Mouse (Mus musculus) heart, embryonic 12.5 days (tissue): Measurements from ENCODE around the gene Morn3. TPM values are rescaled to one million over a fixed set of nuclear protein-coding genes. Genes with fewer than 3 reads are reported as not detected.
"Not testable (repeated sequence)": the region's sequence is repeated elsewhere in the genome, so short reads cannot be mapped to it uniquely, and the experiment has no call there.

Source experiments
- ATAC-seq: fragments of 200-750 bp; cut with Nextera tagmentation; 2 replicates; pipeline ENCODE4 v1.8.0; 2017; ENCODE audit warnings: moderate TSS enrichment, moderate library complexity; ENCODE audit not compliant: insufficient number of reproducible peaks, low FRiP score
- H3K27ac ChIP-seq: fragments of 300-500 bp; sonication (generic); 2 replicates; pipeline ENCODE4 v1.5.1; 2016; ENCODE audit warnings: mild to moderate bottlenecking, moderate library complexity; ENCODE audit not compliant: poor library complexity, severe bottlenecking
- H3K27me3 ChIP-seq: fragments of 300-500 bp; sonication (generic); replicated peaks from 2 replicates; pipeline ENCODE4 v1.6.1; 2016; ENCODE audit warnings: mild to moderate bottlenecking, moderate library complexity
- H3K36me3 ChIP-seq: fragments of 300-500 bp; sonication (generic); 2 replicates; pipeline ENCODE4 v1.6.1; 2016; ENCODE audit warnings: mild to moderate bottlenecking, moderate library complexity
- H3K4me1 ChIP-seq: fragments of 300-500 bp; sonication (generic); replicated peaks from 2 replicates; pipeline ENCODE4 v1.6.1; 2016; ENCODE audit warnings: mild to moderate bottlenecking
- H3K4me2 ChIP-seq: fragments of 300-500 bp; sonication (generic); 2 replicates; pipeline ENCODE4 v1.6.1; 2016; ENCODE audit warnings: mild to moderate bottlenecking, moderate library complexity
- H3K4me3 ChIP-seq: fragments of 300-500 bp; sonication (generic); 2 replicates; pipeline ENCODE4 v1.5.1; 2016; ENCODE audit warnings: mild to moderate bottlenecking
- H3K9ac ChIP-seq: fragments of 300-500 bp; sonication (generic); 2 replicates; pipeline ENCODE4 v1.6.1; 2016; ENCODE audit warnings: mild to moderate bottlenecking, moderate library complexity
- H3K9me3 ChIP-seq: fragments of 300-500 bp; sonication (generic); replicated peaks from 2 replicates; pipeline ENCODE4 v1.6.1; 2016; ENCODE audit warnings: mild to moderate bottlenecking, moderate library complexity
- WGBS: fragments of 180-500 bp; shearing (Covaris S2); methylation state at CpG from one replicate; pipeline ENCODE4 v1.1.7; 2016; 5-methylcytosine and 5-hydroxymethylcytosine counted together
- polyA plus RNA-seq: library from polyadenylated mRNA; unstranded; fragments of >200 nt; fragmentation: Nextera tagmentation; extraction: Ambion mirVana; gene quantifications from 2 replicates; pipeline ENCODE4 v1.2.1, GENCODE M21; 2016

The Morn3 gene
- polyA plus RNA-seq, 1 experiment from 2014 or later = not detected

DNA sequence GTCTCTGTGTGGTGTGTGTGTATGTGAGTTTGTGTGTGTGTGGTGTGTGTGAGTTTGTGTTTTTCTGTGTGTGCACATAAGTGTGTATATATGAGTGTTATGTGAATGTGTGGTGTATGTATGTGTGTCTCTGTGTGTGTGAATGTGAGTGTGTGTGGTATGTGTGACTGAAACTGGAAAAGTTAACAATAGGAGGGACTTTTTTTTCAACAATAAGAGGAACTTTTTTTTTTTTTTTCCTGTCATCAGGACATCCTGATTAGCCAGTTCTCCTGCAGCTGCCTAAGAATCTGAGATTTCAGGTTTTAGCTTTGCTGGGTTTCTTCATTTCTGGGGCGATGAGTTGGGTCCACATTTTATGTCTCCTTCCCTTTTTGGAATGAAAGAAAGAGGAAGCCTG is 32.8 kb upstream of the Morn3 start:
- Histone ChIP-seq H3K4me2 (no peak overlapping the region), H3K4me1 (peaks cover 40% of the 10 kb centered on the region), H3K36me3 (no peaks in the 10 kb centered on the region), H3K27me3 (no peaks in the 10 kb centered on the region), H3K27ac (peak overlapping the region; percentile 49; the same call in 1 of the 2 replicates), H3K9ac (no peak overlapping the region), H3K4me3 (no peak overlapping the region), H3K9me3 (peaks cover 5% of the 10 kb centered on the region; the same call in 1 of the 2 replicates)
- no peak for ATAC-seq
- WGBS = 86% methylated on average over 1 of the region's 1 CpGs

GRCm38 (mm10) chr5:123076419-123077281 is 29.8 kb upstream of the Morn3 start:
- peak overlapping the region; percentile 85 for H3K9ac ChIP-seq
- peak overlapping the region; percentile 39 for H3K27ac ChIP-seq
- peak; percentile 71 for ATAC-seq
- H3K9me3 ChIP-seq = peaks cover 5% of the 10 kb centered on the region; the same call in 1 of the 2 replicates
- H3K4me2 ChIP-seq = peak overlapping the region; percentile 99
- H3K4me3 ChIP-seq = peak overlapping the region; percentile 86
- H3K36me3 ChIP-seq = no peaks in the 10 kb centered on the region
- no peaks in the 10 kb centered on the region for H3K27me3 ChIP-seq
- peaks cover 34% of the 10 kb centered on the region for H3K4me1 ChIP-seq
- 1% methylated on average over 35 of the region's 35 CpGs for WGBS

DNA sequence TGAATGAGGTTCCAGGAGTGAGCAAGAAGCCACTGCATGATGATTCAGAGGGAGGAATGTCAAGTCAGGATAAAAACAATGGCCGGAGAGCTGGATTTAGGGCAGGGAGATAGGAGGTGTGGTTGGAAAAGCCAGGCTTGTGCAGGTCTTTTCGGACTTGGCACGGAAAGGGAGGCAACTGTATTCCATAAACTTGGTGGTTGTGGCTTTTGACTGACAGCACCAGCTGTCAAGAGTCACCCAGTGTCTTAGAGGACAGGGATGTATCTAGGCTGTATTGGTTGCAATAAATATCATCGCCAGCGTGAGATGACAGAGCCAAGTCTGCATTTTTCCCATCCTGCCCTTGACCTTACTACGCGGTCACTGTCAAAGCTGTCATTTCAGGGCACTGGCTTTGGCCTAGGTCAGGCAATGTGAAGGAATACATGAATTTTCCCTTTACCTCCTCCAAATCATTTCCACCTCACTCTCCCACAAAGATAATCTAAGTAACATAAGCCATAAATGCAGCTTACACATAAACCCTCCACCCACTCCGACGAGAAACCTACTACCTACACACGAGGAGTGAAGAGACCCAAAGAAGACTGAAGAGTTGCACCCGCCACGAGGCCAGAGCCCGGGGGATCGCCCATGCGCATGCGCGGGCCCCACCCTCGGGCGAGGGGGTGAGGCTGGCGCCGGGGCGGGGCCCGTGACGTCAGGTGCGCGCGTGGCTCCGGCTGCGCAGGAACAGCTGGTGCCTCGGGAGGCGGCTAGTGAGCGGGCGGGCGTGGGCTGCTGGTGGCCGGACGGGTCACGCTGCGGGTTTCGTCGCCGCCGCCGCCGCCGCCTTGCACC is 29.0 kb upstream of the Morn3 start:
- Histone ChIP-seq H3K4me1 (peaks cover 34% of the 10 kb centered on the region), H3K36me3 (no peaks in the 10 kb centered on the region), H3K27ac (peak overlapping the region; percentile 47), H3K27me3 (no peaks in the 10 kb centered on the region), H3K4me2 (peak overlapping the region; percentile 99), H3K9ac (peak overlapping the region; percentile 85), H3K4me3 (peak overlapping the region; percentile 86), H3K9me3 (peaks cover 5% of the 10 kb centered on the region; the same call in 1 of the 2 replicates)
- 7% methylated on average over 39 of the region's 45 CpGs for WGBS
- peak; percentile 95 for ATAC-seq

GRCm38 (mm10) chr5:123068714-123069113 is 21.9 kb upstream of the Morn3 start:
- no peak overlapping the region for H3K27ac ChIP-seq
- no peaks in the 10 kb centered on the region for H3K9me3 ChIP-seq
- H3K36me3 ChIP-seq = no peaks in the 10 kb centered on the region
- ATAC-seq = no peak
- H3K27me3 ChIP-seq = no peaks in the 10 kb centered on the region
- 88% methylated on average over 2 of the region's 2 CpGs for WGBS
- no peak overlapping the region for H3K4me2 ChIP-seq
- H3K4me3 ChIP-seq = no peak overlapping the region
- H3K9ac ChIP-seq = no peak overlapping the region
- peaks cover 9% of the 10 kb centered on the region; the same call in 1 of the 2 replicates for H3K4me1 ChIP-seq

GRCm38 (mm10) chr5:123068115-123068514 is 21.3 kb upstream of the Morn3 start, which contains the start of gene Tmem120b:
Tmem120b (plus strand) TSS chr5:123068415.
- Histone ChIP-seq H3K36me3 (no peaks in the 10 kb centered on the region), H3K27me3 (no peaks in the 10 kb centered on the region), H3K9ac (no peak within 1 kb of the TSS), H3K4me3 (no peak within 1 kb of the TSS), H3K4me1 (peaks cover 9% of the 10 kb centered on the region; the same call in 1 of the 2 replicates), H3K9me3 (no peaks in the 10 kb centered on the region), H3K27ac (peak within 1 kb of the TSS; percentile 76), H3K4me2 (peak within 1 kb of the TSS; percentile 5; the same call in 1 of the 2 replicates)
- ATAC-seq = no peak
- 83% methylated on average over 12 of the region's 12 CpGs for WGBS

DNA sequence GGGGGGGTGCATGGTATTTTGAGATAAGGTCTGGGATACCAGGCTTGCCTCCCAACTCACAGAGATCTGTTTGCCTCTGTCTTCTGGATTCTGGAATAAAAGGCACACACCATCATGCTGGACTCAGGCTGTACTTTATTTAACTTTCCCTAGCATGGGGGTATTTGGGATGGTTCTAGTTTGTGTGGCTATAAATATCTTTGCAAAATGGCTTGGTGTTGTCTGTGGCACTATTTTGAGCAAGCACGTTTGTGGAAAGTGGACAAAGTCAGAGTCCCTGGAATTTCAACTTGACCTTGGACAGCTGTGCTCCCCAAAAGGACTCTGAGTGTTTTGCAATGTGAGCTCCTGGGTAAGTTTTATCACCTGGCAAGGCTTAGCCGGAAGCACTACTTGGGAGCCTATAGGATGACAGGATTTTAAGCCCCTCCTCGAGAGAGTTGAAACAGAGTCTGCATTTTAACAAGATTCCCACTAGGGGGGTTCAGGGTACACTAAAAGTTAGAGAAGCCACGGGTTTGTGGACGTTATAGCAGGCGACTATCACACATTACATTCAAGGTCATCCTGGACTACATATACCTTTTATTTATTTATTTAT is 20.7 kb upstream of the Morn3 start:
- H3K4me3 ChIP-seq = no peak overlapping the region
- 14% methylated on average over 6 of the region's 6 CpGs for WGBS
- peaks cover 9% of the 10 kb centered on the region; the same call in 1 of the 2 replicates for H3K4me1 ChIP-seq
- H3K9me3 ChIP-seq = no peaks in the 10 kb centered on the region
- H3K36me3 ChIP-seq = no peaks in the 10 kb centered on the region
- peak overlapping the region; percentile 76 for H3K27ac ChIP-seq
- no peaks in the 10 kb centered on the region for H3K27me3 ChIP-seq
- ATAC-seq = peak; percentile 77
- H3K4me2 ChIP-seq = peak overlapping the region; percentile 5; the same call in 1 of the 2 replicates
- H3K9ac ChIP-seq = no peak overlapping the region

GRCm38 (mm10) chr5:123064207-123064606 is 17.4 kb upstream of the Morn3 start:
- Histone ChIP-seq H3K27me3 (no peaks in the 10 kb centered on the region), H3K9me3 (no peaks in the 10 kb centered on the region), H3K4me1 (peaks cover 23% of the 10 kb centered on the region), H3K4me2 (no peak overlapping the region), H3K27ac (no peak overlapping the region), H3K36me3 (no peaks in the 10 kb centered on the region), H3K4me3 (no peak overlapping the region), H3K9ac (no peak overlapping the region)
- ATAC-seq = no peak
- WGBS = 32% methylated on average over 6 of the region's 6 CpGs

GRCm38 (mm10) chr5:123063141-123063540 is 16.3 kb upstream of the Morn3 start:
- H3K4me3 ChIP-seq = no peak overlapping the region
- no peak overlapping the region for H3K27ac ChIP-seq
- no peak overlapping the region for H3K4me2 ChIP-seq
- H3K27me3 ChIP-seq = no peaks in the 10 kb centered on the region
- 78% methylated on average over 3 of the region's 3 CpGs for whole genome bisulfite sequencing
- H3K4me1 ChIP-seq = peaks cover 21% of the 10 kb centered on the region
- H3K36me3 ChIP-seq = no peaks in the 10 kb centered on the region
- no peaks in the 10 kb centered on the region for H3K9me3 ChIP-seq
- no peak overlapping the region for H3K9ac ChIP-seq
- no peak for ATAC-seq

DNA sequence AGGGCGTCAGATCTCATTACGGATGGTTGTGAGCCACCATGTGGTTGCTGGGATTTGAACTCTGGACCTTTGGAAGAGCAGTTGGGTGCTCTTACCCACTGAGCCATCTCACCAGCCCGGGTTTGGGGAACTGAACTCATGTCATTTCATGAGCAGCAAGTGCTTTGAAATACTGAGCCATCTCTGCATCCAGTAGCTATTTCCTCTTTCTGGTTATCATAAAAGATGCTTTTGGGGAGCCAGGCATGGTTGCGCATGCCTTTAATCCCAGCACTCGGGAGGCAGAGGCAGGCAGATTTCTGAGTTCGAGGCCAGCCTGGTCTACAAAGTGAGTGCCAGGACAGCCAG is 14.6 kb upstream of the Morn3 start:
- not testable (repeated sequence) for H3K4me3 ChIP-seq, ATAC-seq, H3K27me3 ChIP-seq, H3K36me3 ChIP-seq, H3K9ac ChIP-seq, H3K4me2 ChIP-seq, H3K27ac ChIP-seq, H3K9me3 ChIP-seq
- 77% methylated on average over 6 of the region's 6 CpGs for WGBS
- H3K4me1 ChIP-seq = peaks cover 13% of the 10 kb centered on the region

DNA sequence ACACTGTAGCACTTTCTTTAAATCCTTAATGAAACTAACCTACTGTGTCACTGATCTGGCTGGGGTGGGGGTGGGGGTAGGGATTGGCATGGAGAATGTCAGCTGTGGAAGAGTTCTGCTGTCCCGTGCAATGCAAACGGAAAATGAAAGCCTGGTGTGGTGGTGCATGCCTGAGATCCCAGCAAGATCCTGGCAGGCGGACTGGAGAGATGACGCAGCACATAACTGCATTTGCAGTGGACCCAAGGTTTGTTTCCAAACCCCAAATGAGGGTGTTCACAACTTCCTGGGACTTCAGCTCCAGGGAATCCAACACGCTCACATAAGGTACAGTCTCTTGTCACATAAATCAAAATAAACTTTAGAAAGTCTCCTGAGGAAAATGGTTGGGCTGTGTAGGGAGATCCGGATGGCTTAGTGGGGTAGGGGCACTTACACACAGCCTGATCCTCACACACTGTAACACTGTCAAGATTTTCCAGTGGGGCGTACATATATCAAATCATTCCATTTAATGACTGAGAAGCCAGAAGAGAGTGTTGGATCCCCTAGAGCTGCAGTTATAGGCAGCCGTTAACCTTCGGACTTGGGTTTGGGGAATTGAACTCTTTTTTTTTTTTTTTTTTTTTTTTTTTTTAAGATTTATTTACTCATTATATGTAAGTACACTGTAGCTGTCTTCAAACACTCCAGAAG is 14.0 kb upstream of the Morn3 start:
- no peak overlapping the region for H3K4me3 ChIP-seq
- H3K36me3 ChIP-seq = no peaks in the 10 kb centered on the region
- peak overlapping the region; percentile 75 for H3K27ac ChIP-seq
- ATAC-seq = no peak
- peaks cover 13% of the 10 kb centered on the region for H3K4me1 ChIP-seq
- H3K9ac ChIP-seq = peak overlapping the region; percentile 37; the same call in 1 of the 2 replicates
- H3K4me2 ChIP-seq = peak overlapping the region; percentile 60
- H3K27me3 ChIP-seq = no peaks in the 10 kb centered on the region
- 57% methylated on average over 9 of the region's 9 CpGs for WGBS
- H3K9me3 ChIP-seq = no peaks in the 10 kb centered on the region
